Mouse (Mus musculus): Measurements from ENCODE around the gene Bri3bp. TPM values are rescaled to one million over a fixed set of nuclear protein-coding genes. Genes with fewer than 3 reads are reported as not detected.
A peak's percentile ranks its signal among the peaks of the same experiment; 100 is the strongest.

Gene Bri3bp
- polyA plus RNA-seq, 1 experiment from 2014 or later: 49.3 TPM

DNA sequence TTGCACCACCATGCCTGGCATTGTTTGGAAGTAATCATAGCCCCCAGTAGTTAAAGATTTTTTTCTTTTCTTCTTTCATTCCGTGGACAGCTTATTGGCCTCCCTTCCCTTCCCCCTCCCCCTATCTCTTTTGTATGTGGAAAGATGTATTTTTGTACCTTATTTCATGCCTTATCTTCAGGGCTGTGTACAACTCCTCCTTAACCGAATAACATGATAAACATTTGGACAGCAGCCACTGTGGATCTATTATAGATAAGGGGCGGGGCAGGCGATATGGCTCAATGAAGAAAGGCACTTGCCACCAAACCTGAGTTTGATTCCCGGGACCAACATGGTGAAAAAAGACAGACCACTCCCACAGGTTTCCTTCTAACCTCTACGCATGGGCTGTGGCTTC, 16.2 kb downstream of the Bri3bp start:
- Histone ChIP-seq H3K4me3 (no peak overlapping the region), H3K9ac (no peak overlapping the region), H3K27me3 (replicated peaks) (no peaks in the 10 kb centered on the region), H3K4me2 (no peak overlapping the region), H3K9me3 (replicated peaks) (no peaks in the 10 kb centered on the region), H3K36me3 (peaks cover 31% of the 10 kb centered on the region), H3K4me1 (replicated peaks) (0 out of 2 replicates have a peak, but pooled peaks cover 2% of the 10 kb centered on the region), H3K27ac (ENCODE audit: poor library complexity, severe bottlenecking) (no peak overlapping the region)
- no peak for ATAC-seq (ENCODE audit: insufficient number of reproducible peaks, low FRiP score)
- whole genome bisulfite sequencing: 81% methylated on average over 6 of the region's 6 CpGs

DNA sequence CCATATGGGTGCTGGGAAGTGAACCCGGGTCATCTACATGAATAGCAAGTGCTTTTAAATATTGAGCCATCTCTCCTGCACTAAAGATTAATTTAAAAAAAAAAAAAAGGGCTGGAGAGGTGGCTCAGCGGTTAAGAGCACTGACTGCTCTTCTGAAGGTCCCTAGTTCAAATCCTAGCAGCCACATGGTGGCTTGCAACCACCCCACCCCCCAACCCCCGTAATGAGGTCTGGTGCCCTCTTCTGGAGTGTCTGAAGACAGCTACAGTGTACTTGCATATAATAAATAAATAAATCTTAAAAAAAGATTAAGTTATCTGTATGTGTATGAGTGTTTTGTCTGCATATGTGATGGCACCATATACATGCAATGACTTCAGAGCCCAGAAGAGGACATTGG, 19.2 kb downstream of the Bri3bp start:
- H3K9ac ChIP-seq: no peak overlapping the region
- peaks cover 12% of the 10 kb centered on the region for H3K36me3 ChIP-seq
- H3K4me3 ChIP-seq: no peak overlapping the region
- no peaks in the 10 kb centered on the region for H3K27me3 ChIP-seq (replicated peaks)
- WGBS: 83% methylated on average over 3 of the region's 3 CpGs
- H3K9me3 ChIP-seq (replicated peaks): no peaks in the 10 kb centered on the region
- no peak overlapping the region for H3K4me2 ChIP-seq
- peaks cover 8% of the 10 kb centered on the region for H3K4me1 ChIP-seq (replicated peaks)
- H3K27ac ChIP-seq (ENCODE audit: poor library complexity, severe bottlenecking): no peak overlapping the region
- no peak for ATAC-seq (ENCODE audit: insufficient number of reproducible peaks, low FRiP score)

DNA sequence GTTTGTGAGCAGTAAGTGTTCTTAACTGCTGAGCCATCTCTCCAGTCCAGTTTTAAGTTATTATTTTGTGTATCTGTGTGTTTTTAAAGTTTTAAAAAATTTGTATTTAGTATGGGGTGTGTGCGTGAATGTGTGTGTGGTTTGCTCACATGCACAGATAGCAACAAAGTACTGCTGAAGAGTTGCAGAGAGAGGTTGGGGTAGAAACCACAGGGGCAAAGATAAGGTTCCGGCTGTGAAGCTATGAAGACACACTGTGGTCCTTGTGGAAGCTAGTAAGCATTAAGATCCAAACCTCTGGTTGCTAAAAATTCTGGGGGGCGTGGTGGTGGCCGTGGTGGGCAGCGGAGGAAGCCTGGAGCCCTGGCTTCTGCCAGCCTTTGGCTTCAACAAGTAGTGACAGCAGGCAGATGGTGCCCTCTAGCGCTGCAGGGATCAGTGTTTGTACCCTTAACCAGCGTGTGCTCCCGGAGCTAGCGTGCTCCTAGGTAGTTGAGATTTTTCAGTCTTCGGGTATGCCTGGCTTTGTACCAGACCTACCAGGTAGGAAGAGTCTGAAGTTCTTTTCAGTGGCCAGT, 20.6 kb downstream of the Bri3bp start:
- 0 out of 2 replicates have a peak, but pooled peaks cover 3% of the 10 kb centered on the region for H3K36me3 ChIP-seq
- peaks cover 8% of the 10 kb centered on the region for H3K4me1 ChIP-seq (replicated peaks)
- H3K9me3 ChIP-seq (replicated peaks): no peaks in the 10 kb centered on the region
- peak overlapping the region; percentile 31; the same call in 1 of the 2 replicates for H3K4me2 ChIP-seq
- H3K27ac ChIP-seq (ENCODE audit: poor library complexity, severe bottlenecking): no peak overlapping the region
- H3K4me3 ChIP-seq: no peak overlapping the region
- H3K27me3 ChIP-seq (replicated peaks): no peaks in the 10 kb centered on the region
- no peak overlapping the region for H3K9ac ChIP-seq
- no peak for ATAC-seq (ENCODE audit: insufficient number of reproducible peaks, low FRiP score)
- 40% methylated on average over 10 of the region's 10 CpGs for WGBS

DNA sequence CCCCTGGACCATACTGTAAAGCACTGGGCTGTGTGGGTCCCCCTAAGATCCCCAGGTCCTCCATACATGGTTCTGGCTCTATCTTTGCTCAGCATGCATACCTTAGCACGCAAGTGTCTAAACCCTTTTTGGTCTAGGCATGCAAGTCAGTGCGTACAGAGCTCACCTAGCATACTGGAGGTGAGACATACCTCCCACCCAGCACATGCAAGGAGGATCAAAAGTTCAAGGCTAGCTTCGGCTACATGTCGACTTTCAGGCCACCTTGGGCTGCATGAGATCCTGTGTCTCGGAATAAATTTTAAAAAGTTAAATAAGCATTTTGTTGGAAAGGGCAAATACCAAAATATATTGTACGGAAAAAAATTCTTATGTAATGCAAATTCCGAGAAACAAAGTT, 23.8 kb downstream of the Bri3bp start:
- 39% methylated on average over 7 of the region's 7 CpGs for WGBS
- Histone ChIP-seq H3K4me3 (peak overlapping the region; percentile 24), H3K27me3 (replicated peaks) (no peaks in the 10 kb centered on the region), H3K4me2 (peak overlapping the region; percentile 60), H3K9ac (peak overlapping the region; percentile 32; the same call in 1 of the 2 replicates), H3K36me3 (no peaks in the 10 kb centered on the region), H3K9me3 (replicated peaks) (no peaks in the 10 kb centered on the region), H3K4me1 (replicated peaks) (peaks cover 8% of the 10 kb centered on the region), H3K27ac (ENCODE audit: poor library complexity, severe bottlenecking) (no peak overlapping the region)
- ATAC-seq (ENCODE audit: insufficient number of reproducible peaks, low FRiP score): no peak

DNA sequence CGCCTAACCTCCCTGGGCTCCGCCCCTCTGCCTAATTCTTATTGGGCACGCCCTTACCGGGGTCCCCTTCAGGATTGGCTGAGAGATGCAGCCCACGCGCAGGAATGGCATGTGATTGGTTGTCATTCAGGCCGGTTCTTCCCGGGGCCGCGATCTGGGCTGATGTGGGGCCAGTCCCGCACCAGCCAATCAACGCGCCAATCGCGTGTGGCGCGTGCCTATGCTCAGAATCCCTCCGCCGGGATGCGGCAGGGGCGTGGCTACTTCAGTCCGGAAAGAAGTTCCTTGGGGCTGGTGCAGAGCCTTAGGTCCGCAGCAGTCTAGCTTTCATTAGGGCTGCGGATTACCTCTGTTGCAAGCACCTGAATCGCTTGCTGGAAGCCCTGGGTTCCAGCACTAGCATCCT, 24.3 kb downstream of the Bri3bp start:
- peak; percentile 100 for ATAC-seq (ENCODE audit: insufficient number of reproducible peaks, low FRiP score)
- under 1% methylated on average over 25 of the region's 25 CpGs for WGBS
- no peaks in the 10 kb centered on the region for H3K27me3 ChIP-seq (replicated peaks)
- no peaks in the 10 kb centered on the region for H3K36me3 ChIP-seq
- peak overlapping the region; percentile 60 for H3K4me2 ChIP-seq
- H3K9ac ChIP-seq: no peak overlapping the region
- H3K4me1 ChIP-seq (replicated peaks): peaks cover 8% of the 10 kb centered on the region
- no peak overlapping the region for H3K27ac ChIP-seq (ENCODE audit: poor library complexity, severe bottlenecking)
- peak overlapping the region; percentile 24 for H3K4me3 ChIP-seq
- no peaks in the 10 kb centered on the region for H3K9me3 ChIP-seq (replicated peaks)

DNA sequence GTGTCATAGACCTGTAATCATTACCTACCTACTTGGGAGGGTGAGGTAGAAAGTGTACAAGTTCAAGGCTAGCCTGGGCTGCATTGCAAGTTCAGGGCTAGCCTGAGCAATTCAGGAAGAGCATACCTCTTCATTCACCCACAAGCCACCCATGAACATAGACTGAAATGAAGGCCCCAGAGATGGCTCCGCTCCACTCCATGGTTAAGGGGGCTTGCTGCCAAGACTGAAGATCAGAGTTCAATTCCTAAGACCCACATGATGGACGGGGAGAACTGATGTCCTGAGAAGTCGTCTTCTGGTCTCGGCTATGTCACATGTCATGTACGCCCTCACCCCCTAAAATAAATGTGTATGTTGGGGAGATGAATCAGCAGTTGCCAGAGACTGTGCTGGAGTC, 25.1 kb downstream of the Bri3bp start:
- no peaks in the 10 kb centered on the region for H3K36me3 ChIP-seq

DNA sequence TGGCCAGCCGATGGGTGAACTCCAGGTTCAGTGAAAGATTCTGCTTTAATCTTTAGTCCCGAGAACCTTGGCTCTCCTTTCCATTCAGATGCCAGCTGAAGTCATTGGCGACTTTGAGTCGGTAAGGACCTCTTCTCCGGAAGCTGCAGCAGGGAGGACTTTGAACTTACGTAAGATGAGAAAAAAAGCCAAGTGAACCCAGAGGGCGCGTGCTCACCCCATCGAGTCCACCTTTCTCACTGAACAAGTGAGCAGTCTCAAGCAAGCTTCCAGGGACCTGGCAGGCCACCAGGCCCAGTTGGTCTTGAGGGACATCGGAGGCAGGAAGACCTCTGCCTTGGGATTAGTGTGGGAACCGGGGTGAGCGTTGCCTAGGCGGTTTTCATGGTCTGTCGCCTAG, 25.9 kb downstream of the Bri3bp start:
- no peak overlapping the region for H3K27ac ChIP-seq (ENCODE audit: poor library complexity, severe bottlenecking)
- H3K4me2 ChIP-seq: no peak overlapping the region
- no peak overlapping the region for H3K4me3 ChIP-seq
- no peaks in the 10 kb centered on the region for H3K36me3 ChIP-seq
- 83% methylated on average over 14 of the region's 14 CpGs for WGBS
- H3K4me1 ChIP-seq (replicated peaks): peaks cover 6% of the 10 kb centered on the region
- no peak overlapping the region for H3K9ac ChIP-seq
- H3K27me3 ChIP-seq (replicated peaks): no peaks in the 10 kb centered on the region
- no peak for ATAC-seq (ENCODE audit: insufficient number of reproducible peaks, low FRiP score)
- no peaks in the 10 kb centered on the region for H3K9me3 ChIP-seq (replicated peaks)

More for the DNA sequence above, 25.1 kb downstream of the Bri3bp start:
- Histone ChIP-seq H3K4me3 (no peak overlapping the region), H3K9ac (no peak overlapping the region), H3K27me3 (replicated peaks) (no peaks in the 10 kb centered on the region), H3K9me3 (replicated peaks) (no peaks in the 10 kb centered on the region), H3K4me2 (no peak overlapping the region), H3K4me1 (replicated peaks) (peaks cover 8% of the 10 kb centered on the region), H3K27ac (ENCODE audit: poor library complexity, severe bottlenecking) (no peak overlapping the region)
- ATAC-seq (ENCODE audit: insufficient number of reproducible peaks, low FRiP score): no peak
- 92% methylated on average over 5 of the region's 5 CpGs for WGBS

DNA sequence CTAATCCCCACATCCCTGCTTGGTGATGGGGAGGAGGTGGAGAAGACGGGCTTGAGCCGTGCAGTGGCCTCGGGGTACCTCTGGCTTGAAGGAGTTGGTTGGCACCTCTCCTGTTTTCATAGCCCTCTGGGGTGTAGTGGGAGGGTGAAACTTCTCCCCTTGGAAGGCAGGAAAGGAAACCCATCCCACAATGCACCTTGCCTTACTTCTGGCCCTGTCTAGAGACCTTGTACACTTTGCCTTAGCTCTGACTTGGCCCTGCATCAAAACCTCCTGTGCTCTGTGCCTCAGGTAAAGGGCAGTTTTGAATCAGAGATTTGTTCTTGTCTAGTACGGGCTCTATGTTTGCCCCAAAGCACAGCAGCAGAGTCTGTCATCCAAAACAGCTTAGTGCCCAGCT, 29.3 kb downstream of the Bri3bp start:
- Histone ChIP-seq H3K27me3 (replicated peaks) (no peaks in the 10 kb centered on the region), H3K4me3 (no peak overlapping the region), H3K27ac (ENCODE audit: poor library complexity, severe bottlenecking) (no peak overlapping the region), H3K4me1 (replicated peaks) (no peaks in the 10 kb centered on the region), H3K9ac (no peak overlapping the region), H3K4me2 (no peak overlapping the region), H3K36me3 (no peaks in the 10 kb centered on the region), H3K9me3 (replicated peaks) (no peaks in the 10 kb centered on the region)
- ATAC-seq (ENCODE audit: insufficient number of reproducible peaks, low FRiP score): no peak
- 82% methylated on average over 4 of the region's 4 CpGs for WGBS

DNA sequence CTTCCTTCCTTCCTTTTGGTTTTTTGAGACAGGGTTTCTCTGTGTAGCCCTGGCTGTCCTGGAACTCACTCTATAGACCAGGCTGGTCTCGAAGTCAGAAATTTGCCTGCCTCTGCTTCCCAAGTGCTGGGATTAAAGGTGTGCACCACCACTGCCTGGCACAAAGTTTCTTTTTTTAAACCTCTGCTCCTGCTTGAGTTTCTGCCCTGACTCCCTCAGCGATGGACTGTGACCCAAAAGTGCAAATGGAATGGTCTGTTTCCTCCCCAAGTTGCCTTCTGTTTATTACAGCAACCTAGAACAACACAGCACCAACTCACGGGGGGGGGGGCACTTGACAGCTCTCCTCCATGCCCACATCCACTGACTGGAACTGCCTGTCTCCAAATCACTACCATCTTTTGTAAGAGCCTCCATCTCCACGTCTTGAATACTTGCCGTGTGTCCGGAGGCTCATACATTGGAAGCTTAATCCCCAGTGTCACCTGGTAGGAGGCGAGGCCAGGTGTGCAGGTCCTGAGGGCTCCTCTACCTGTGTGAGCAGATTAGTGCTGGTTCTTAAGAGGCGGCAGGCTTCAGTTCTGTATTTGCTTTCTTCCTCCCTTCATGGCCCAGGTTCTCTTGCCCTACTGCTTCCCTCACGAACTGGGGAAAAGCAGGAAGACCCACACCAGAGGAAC, 31.6 kb downstream of the Bri3bp start:
- Histone ChIP-seq H3K9me3 (replicated peaks) (no peaks in the 10 kb centered on the region), H3K4me1 (replicated peaks) (peaks cover 18% of the 10 kb centered on the region), H3K4me3 (no peak overlapping the region), H3K9ac (no peak overlapping the region), H3K27me3 (replicated peaks) (no peaks in the 10 kb centered on the region), H3K27ac (ENCODE audit: poor library complexity, severe bottlenecking) (no peak overlapping the region), H3K4me2 (no peak overlapping the region), H3K36me3 (no peaks in the 10 kb centered on the region)
- ATAC-seq (ENCODE audit: insufficient number of reproducible peaks, low FRiP score): no peak
- WGBS: 73% methylated on average over 9 of the region's 9 CpGs

DNA sequence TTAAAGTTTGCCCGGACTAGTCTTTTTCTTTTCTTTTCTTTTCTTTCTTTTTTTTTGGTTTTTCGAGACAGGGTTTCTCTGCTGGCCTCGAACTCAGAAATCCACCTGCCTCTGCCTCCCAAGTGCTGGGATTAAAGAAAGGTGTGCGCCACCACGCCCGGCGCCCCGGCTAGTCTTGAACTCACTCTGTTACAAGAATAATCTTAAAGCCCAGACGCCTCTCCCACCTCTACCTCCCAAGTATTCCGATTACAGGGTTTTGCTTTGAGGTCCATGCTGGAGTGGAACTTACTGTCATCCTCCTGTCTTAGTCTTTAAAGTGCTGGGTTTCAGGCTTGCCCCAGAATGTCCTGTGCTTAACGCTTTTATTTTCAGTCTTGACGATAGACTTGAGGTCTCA, 33.7 kb downstream of the Bri3bp start:
- Histone ChIP-seq H3K4me1 (replicated peaks) (peaks cover 20% of the 10 kb centered on the region), H3K4me2 (peak overlapping the region; percentile 95), H3K36me3 (no peaks in the 10 kb centered on the region), H3K9ac (peak overlapping the region; percentile 68), H3K27ac (ENCODE audit: poor library complexity, severe bottlenecking) (no peak overlapping the region), H3K9me3 (replicated peaks) (no peaks in the 10 kb centered on the region), H3K27me3 (replicated peaks) (no peaks in the 10 kb centered on the region), H3K4me3 (peak overlapping the region; percentile 83)
- ATAC-seq (ENCODE audit: insufficient number of reproducible peaks, low FRiP score): no peak
- WGBS: 58% methylated on average over 12 of the region's 12 CpGs

DNA sequence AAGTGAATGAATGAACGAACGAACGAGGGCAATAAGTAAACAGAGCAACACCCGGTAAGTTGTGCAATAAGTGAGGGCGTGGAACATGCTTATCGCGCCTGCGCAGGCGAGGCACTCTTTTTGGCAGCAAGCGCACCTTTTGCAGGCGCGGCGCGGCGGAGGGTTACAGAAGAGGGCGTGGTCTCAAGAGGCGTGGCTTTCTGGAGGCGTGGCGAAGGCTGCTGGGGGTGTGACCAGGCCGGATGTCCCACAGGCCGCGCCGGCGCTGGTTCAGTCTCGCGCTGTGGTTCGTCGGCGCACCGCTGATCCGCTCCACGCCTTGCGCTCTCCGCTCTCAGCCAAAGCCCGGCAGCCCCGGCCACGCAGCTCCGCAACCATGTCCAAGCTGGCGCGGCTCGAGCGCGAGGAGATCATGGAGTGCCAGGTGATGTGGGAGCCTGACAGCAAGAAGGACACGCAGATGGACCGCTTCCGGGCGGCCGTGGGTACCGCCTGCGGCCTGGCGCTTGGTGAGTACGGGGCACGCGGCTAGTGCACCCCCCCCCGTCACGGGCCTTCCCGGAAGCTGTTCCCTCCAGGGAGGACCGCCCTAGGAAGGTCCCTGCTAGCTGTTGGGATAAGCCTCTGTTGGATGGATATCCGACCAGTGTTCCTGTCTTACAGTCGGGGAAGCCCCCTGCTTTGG, 34.4 kb downstream of the Bri3bp start, which contains the start of gene Aacs:
Gene Aacs (plus strand): TSS at position 214 of the 685 bp plus-strand sequence.
- Histone ChIP-seq H3K27ac (ENCODE audit: poor library complexity, severe bottlenecking) (no peak within 1 kb of the TSS), H3K4me2 (peak within 1 kb of the TSS; percentile 95), H3K4me1 (replicated peaks) (peaks cover 24% of the 10 kb centered on the region), H3K9ac (peak within 1 kb of the TSS; percentile 84), H3K36me3 (no peaks in the 10 kb centered on the region), H3K9me3 (replicated peaks) (no peaks in the 10 kb centered on the region), H3K4me3 (peak within 1 kb of the TSS; percentile 83), H3K27me3 (replicated peaks) (no peaks in the 10 kb centered on the region)
- WGBS: under 1% methylated on average over 60 of the region's 60 CpGs
- ATAC-seq (ENCODE audit: insufficient number of reproducible peaks, low FRiP score): peak; percentile 95

All from heart, embryonic 12.5 days (tissue).